Mouse (Mus musculus) layer of hippocampus, postnatal 36 days (tissue): ENCODE data around the gene Angptl6. TPM values are rescaled to one million over a fixed set of nuclear protein-coding genes. Genes with fewer than 3 reads are reported as not detected.
A peak's percentile ranks its signal among the peaks of the same experiment; 100 is the strongest.

Experiments
- DNase-seq, 2 experiments: peaks; one replicate each; pipeline ENCODE4 v3.0.0; 2022
- total RNA-seq, 2 experiments: library from RNA; stranded (reverse); gene quantifications; 2 replicates each; pipeline ENCODE4 v1.2.3; 2021

Gene Angptl6
- 1 to 10 TPM; 9.8 to 9.9 TPM for total RNA-seq

DNA sequence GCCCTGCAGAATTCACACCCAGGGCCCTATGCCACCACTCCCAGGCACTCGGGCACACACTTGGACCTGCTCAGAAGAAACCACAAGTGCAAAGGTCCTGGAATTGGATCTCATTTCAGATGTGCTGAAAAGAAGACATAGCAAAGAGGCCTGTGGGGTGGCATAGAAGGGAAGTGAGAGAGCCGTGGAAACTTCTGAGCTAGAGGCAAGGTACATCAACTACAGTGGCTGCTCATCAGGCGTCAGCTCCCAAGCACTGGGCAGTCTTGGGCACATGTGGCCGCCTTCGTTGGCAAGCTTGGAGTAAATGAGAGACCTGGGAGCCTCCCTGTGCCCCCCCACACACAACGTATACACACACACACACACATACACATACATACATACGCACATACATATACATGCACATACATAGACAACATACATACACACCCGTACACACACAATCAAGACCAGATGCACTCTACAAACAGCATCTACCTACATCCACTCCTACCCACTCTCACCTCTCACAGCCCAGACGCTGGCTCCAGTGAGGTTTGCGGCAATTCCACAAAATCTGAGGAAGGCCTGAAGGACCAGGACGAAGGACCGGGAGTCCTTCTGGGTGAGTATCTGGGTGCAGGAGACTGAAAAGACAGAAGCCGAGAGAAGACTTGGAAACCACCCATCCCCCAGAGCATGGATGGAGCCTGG is at the start of gene Angptl6:
TSS of gene Angptl6 (minus strand) at position 631 of the 696 bp plus-strand sequence.
- DNase-seq: no peak

DNA sequence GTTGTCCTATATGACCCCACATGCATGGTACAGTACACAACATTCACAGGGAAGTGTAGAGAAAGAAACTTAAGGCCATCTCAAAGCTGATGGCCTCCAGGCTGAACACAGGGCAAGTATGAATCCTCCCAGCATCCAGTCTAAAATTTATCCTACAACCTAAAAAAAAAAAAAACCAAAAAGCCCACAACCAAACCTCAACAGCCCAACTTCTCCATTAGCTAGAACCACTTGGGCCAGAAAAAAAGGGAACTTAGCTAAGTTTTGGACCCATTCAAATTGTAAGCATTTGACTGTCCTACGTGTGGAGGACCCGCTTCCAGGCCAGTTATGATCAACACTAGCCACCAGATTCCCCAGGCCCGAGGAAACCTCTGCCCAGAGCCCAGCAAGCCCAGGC is 43.7 kb upstream of the Angptl6 start:
- DNase-seq: no peak

DNA sequence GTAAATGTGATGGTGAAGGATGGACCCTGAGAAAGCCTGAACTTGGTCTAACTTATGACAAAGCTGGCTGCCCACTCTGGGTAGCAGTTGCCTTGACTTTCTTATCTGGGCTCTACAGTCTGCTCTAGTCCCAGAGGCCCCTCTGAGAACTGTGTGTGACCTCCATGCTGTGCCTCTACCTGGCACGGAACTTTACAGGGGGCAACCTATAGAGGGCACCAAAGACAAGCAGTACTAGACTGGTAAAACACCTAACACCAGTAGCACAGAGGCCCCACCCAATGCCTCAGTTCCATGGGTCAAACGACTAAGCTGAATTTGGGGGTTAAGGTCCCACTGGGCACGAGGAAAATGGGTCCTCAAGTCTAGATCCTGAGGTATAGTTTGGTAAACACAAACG is 36.6 kb upstream of the Angptl6 start:
- no peak for DNase-seq

DNA sequence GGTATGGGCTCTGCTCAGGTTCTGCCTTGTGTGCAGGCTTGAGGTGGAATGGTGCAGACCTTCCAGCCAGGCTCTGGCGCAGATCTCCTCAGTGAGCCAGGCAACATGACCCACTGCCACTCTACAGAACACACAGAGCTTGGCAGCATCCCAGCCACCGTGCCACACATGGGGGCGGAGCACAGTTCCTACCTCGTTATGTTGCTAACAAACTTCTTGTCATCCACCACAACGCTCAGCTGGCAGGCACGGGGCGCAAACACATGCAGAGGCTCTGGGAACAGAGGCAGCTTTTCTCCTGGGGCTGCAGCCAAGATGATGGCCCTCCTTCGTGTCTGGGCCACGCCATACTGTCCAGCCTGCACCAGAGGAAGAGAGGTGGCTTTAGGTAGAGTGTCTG is 30.4 kb upstream of the Angptl6 start:
- DNase-seq: no peak

DNA sequence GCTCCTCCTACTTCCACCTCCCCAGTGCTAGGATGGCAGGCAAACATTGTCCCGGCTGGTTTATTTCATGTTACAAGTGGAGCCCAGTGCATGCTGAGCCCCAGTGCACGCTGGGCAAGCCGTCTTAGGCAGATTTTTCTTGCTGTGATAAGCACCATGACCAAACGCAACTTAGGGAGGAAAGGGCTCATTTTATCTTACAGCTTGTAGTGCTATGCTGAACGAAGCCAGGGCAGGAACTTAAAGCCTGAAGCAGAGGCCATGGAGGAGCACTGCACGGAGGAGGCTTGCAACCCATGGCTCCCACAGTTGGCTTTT is 22.6 kb upstream of the Angptl6 start:
- DNase-seq: no peak

DNA sequence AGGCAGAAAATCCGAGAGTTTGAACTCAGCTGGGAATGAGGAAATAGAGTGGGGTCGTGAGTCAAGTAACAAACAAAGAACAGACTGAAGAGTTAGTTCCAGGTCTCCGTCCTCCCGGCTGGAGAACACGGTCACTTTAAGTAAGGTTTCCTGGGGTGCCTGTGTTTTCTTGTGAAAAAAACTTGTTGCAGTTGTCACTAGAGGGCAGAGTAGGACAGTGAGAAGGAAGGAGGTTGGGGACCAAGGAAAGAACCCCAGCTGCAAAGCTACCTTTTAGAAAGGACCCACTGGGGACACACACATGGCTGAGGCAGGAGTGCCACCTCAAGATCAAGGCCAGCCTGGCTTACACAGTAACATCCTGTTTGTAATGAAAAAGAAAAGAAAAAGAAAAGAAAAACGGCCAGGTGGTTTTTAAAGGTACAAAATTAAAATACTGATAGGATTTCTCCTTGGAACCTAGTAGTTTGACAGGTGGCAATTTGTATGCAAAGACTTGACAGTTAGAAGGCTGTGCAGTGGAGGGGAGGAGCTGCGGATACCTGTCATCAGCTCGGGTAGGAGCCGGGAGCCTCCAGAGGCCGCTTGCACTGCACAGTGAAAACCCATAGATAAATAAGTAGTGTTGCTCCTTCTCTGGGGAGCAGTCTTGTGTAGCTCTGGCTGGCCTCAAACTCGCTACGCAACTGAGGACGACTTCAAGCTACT is 22.1 kb upstream of the Angptl6 start:
- DNase-seq: no peak

DNA sequence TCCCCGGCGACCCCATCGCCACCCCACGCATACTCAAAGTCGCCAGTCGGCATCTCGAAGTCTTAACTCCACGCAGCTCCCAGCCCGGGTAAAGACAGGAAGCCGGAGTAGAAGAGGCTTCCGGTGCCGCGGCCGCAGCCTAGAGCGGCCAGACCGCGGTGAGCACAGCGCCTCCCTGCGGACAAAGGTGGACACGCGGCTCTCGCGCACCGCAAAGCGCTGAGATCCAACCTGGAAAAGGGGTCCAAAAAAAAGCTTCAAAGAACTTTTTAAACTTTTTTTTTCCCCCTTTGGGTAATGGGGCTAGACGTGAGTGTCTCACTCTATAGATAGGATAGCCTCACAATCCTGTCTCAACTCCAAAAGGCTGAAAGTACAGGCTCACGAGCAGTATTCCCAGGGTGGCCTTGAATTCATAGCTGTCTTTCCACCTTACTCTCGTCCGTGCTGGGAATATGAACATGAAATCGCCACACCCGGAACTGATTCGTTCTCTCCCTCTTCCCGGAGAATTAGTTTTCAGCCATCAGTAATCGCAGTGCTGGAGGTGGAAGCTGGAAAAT is 19.1 kb upstream of the Angptl6 start, which contains the start of gene Eif3g:
TSS of gene Eif3g (minus strand) at position 113 of the 563 bp plus-strand sequence.
- peak; percentile 80 to 81 for DNase-seq

DNA sequence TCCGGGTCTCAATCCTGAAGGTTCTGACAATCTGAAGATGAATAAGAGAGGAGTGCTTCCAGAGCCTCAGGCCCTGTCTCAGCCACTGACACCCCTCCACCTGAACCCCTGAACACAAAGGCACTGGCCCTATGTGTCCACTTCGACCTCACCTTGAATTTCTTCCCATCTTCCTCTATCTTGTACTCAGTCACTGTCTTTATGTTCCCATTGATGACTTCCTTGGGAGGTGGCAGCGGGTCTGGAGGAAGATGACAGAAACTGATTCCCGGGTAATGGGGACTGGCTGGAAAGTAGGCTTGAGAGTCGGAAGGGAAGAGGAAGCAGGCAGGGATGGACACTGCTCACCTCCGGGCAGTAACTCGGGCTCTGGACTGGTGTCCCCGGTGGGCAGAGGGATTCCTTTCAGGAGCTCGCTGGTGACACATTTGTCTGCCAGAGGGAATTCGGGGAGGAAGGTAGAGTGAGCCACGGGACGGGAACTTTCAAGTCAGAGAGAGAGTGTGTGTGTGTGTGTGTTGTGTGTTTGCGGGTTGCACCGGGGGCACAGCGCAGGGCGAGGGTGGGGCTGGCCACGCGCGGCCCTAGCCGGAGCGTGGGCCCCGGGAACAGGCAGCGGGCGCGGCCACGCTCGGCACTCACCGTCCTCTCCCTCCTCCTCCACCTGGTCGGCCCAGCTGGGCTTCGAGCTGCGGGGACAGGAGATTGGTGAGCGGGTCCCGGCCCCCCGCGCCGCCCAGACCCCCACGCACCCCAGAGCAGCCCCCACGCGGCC is 18.4 kb upstream of the Angptl6 start:
- DNase-seq: no peak

DNA sequence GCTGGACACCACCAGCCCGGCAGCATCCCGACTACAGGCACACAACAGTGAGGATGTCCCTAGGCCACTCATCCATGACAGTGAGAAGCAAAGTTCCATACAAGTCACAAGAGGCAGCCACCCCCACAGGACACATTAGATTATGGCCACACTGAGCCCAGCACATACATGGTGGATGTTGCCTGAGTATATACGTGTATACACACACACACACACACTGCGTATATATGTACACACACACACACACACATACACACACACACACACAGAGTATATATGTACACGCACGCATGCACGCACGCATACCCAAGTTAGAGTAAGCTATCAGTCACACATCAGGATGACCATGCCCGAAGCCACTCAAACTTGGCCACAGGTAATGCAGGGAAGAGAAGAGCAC is 15.9 kb upstream of the Angptl6 start:
- DNase-seq: no peak

DNA sequence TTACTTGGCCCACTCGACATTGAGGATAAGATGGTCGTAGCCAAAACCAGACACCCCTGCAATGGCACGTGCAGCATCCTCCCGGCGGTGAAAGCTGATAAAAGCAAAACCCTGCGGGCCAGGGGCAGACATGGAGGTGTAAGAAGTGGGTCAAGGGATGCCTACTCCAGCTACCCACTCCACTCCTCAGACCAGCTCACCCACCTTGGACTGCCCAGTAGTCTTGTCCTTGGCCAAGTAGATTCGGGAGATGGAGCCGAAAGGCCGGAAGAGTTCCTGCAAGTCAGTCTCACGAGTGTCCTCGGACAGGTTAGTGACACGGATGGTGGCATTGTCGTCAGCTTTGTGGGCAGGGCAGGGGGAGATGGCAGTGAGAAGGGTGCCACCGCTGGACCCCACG is 15.1 kb upstream of the Angptl6 start:
- no peak for DNase-seq

DNA sequence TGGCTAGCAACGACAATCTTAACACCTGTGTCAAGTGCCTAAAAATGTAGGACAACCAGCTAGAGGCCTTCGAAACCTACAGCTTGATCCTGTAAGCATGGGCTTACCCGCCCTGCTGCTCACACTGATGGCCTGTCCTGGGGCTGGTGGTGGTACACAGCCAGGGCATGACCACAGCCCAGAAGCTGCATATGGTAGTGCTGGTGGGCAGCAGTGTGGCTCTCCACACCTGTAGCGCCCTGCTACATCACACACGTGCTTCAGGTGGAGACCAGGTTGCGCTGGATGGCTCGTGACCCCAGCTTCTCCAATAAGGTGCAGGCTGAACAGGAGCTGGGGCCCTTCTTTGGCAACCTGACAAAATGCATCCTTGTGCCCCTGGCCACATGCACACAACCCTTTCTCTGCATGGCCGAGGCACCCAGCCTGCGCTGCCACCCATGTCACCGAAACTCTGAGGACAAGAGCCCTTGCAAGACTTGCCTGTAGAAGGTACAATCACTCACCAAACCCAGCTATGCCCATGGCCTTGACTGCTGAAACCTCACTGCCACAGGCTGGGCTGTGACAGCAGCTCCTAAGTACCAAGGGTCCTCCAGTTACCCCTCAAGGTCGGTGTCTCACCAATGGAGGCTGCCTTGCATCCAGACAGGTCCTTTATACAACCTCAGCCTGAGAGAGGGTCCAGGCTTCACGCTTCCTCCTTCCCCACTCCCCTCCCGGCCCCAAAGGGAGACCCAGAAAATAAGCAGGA is 14.2 kb upstream of the Angptl6 start:
- no peak for DNase-seq

DNA sequence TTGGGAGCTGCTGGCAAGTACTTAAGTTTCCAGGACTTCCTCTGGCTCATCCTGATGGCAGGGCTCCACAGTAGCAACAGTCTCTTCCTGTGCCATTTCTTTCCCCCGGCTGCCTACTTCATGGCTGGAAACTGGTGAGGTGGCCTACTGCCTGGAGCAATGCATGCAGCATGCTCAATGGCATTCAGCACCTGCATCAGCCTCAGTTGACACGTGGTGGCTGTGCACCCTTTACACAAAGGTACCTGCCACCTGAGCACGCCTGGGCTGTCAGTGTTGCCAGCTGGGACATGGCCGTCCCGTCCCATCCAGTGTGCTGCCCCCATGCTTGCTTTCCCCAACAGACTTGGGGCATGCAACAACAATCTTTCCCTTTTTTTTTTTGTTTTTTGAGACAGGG is 13.5 kb upstream of the Angptl6 start:
- no peak for DNase-seq

DNA sequence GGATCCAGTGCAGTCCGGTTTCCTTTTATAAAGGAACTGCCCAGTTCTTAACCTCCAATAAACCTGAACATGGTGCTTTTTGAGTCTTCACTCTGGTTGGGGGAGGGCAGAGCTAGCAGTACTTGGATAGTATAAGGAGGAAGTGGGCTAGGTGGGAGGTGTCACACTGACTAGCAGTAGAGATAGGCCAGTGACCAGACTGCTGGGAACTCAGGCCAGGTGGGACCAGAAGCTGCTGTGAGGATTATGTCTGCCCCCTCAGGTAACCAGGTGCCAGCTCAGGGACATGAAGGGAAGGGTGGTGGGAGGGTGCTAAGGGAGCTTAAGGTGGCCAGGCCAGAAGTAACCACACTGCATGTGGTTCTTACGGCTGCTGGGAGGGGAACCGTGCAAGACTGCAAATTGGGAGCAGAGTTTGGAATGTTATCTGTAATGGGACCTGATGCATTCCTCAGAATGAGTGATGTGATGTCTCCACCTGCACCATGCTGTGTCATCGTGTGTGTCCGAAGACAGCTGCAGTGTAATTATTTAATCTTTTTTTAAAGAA is 12.7 kb upstream of the Angptl6 start:
- no peak for DNase-seq

DNA sequence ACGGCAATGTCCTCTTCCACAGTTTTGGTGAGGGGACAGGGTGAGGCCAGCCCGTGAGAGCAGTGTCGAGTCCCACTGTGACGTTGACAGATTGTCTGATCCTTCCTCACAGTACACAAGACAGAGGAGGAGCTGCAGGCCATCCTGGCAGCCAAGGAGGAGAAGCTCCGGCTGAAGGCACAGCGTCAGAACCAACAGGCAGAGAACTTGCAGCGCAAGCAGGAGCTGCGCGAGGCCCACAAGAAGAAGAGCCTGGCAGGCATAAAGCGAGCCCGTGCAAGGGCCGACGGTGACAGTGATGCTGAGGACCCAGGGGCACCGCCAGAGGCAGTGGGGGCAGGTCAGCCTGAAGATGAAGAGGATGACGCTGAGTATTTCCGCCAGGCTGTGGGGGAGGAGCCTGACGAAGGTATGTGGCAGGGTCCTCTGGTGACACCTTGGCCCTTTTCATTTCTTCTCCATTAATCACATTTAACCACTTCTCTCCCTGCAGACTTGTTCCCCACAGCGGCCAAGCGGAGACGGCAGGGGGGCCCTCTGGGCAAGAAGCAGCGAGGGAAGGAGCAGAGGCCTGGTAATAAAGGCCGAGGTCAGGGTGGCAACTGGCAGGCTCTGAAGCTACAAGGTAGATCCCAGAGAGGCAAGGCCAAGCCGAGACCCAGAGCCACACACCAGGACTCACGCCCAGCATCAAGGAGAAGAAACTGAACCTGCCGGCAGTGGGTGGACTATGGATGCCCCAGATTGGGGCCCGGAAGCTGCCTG is 12.0 kb upstream of the Angptl6 start:
- no peak for DNase-seq

DNA sequence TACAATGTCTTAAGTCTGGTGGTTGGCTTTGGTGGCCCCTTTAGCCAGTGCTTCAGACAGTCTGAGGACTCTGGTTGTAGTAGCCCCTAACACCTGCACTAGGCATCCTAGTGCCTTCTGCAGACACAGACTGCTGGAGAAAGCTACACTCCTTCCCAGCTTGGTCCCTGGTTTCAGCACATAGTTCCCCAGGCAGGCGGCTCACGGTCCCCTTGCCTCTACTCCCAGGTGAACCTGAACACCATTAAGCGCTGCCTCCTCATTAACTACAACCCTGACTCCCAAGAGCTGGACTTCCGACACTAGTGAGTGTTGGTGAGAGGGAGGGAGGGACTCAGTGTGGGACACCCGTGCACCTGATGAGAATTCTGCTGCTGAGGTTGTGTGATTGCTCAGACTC is 10.9 kb upstream of the Angptl6 start:
- DNase-seq: no peak

DNA sequence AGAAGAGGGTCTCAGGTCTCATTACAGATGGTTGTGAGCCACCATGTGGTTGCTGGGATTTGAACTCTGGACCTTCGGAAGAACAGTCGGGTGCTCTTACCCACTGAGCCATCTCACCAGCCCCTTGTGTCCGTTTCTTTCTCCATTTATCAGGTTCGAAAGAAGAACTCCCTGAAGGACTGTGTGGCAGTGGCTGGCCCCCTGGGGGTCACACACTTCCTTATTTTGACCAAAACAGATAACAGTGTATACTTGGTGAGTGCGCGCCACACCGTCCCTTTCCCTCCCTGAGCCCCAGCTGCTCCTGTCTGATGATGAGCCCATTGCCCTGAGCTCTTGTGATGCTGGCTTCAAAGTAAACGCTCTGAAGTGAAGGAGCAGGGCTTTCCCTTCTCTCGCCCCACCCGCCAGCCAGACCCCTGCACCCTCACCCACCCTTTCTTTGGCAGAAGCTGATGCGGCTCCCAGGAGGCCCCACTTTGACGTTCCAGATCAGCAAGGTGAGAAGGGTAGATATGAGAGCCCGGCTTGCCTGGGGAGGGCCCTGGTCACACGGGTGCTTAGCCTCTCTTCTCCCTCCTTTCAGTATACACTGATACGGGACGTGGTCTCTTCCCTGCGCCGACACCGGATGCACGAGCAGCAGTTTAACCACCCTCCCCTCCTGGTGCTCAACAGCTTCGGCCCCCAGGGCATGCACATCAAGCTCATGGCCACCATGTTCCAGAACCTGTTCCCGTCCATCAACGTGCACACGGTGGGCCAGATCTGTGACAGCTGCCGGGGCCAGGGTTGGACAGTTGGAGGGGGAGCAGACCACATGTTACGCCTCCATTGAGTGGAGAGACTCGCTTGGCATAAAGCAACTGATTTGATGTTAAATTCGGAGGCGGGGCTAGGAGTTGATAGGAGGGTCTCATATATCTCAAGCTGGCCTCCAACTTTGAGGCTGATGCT is 9.9 kb upstream of the Angptl6 start:
- no peak for DNase-seq

DNA sequence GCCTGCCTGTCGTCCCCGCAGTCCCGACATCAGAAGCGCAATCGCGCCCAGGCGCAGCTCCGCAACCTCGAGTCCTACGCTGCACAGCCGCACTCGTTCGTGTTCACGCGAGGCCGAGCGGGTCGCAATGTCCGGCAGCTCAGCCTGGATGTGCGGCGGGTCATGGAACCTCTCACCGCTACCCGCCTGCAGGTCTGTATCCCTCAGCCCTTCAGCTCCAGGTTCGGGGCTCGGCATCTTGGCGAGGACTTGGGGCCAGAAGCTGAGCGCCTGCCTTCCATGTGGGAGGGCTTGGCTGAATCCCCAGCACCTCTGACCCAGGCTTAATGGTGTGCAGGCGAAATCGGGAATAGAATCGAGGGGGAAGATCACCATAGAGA is 8.8 kb upstream of the Angptl6 start:
- DNase-seq: no peak

DNA sequence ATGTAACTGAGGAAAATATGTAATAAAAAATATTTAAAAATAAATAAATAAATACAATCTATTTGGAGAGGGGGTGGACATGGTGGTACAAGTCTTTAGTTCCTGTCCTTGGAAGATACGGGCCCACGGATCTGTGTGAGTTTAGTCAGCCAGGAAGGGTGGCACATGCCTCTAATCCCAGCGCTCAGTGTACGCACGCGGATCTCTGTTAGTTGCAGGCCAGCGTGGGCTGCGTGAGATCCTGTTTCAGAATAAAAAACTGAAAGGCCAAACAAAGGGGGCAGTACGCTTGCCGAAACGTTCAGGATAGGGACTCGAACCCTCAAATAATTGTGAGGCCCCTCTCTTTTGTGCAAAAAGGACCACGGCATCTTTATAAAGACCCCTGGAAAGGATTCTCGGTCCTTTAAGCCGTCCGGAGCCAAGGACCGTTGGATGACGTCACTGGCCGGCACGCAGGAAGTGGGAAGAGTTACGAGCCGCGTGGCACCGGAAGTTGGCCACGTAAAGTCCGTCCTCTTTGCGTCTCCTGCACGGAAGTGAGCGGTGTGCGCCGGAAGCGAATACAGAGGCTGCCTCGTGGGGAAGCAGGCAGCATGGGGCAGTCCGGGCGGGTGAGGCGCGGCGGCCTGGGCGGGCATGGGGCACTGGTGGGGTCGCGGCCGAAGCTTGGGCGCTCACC is 8.3 kb upstream of the Angptl6 start, which contains the start of gene Ppan:
TSS of gene Ppan (plus strand) at position 472 of the 682 bp plus-strand sequence.
- DNase-seq: peak; percentile 95

DNA sequence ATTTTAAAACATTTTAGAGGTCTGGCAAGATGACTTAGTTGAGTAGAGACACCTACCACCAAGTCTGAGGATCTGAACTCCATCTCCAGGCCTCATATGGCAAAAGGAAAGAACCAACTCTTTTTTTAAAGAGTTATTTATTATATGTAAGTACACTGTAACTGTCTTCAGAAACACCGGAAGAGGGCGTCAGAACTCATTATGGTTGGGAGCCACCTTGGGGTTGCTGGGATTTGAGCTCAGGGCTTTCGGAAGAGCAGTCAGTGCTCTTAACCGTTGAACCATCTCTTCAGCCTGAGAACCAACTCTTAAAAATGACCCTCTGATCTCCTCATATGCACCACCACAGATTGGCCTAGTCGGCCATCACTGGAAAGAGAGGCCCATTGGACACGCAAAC is 7.7 kb upstream of the Angptl6 start:
- DNase-seq: no peak

DNA sequence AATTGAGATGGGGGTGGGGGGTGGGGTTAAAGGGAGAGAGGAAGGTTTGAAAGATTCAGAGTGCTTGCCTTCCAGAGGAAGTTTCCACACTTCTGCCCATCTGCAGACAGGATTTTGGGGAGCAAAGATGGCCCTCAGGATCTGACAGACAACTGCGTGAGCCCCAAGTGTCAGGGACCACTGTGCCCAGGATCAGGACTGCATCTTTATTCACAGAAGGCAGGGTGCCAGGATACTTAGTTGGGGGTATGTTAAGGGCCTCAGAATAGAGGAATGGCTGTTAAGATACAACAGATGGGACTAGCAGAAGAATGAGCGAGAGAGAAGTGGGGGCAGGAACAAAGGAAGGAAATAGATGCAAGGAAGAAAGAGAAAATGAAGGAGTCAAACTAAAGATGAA is 7.0 kb upstream of the Angptl6 start:
- DNase-seq: no peak
